ENCODE assay signal across 16 mouse cellular contexts in the genomic region with DNA sequence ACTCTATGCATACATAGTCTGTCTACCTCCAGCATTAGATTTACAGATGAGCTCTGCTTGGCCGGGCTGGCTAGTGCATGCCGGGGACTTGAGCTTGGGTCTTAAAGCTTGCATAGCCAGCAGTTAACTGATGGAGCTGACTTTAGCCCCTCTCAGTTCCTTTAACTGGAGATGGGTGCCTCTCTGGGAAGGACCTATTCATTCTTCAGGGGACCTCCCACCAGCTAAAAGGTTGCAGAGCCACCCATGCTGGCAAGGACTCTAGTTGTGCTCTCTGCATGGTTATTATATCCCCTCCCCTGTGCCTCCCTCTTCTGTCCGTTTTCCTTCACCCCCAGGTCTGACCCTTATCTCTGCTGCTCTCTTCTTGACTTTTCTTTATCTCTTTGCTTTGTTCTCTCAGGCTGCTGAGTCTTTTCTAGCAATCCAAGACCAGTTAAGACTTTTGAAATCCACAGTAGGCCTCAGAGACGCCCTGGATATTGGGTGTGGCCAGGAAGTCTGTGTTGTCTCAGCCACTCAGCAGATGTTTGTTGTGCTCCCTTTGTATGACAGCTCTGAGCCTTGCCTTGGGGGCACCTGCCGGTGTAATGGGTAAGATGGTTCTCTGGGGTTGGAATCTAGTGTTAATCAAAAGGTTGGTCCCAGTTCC. TPM values are rescaled to one million over a fixed set of nuclear protein-coding genes. Genes with fewer than 3 reads are reported as not detected.
DNase-seq lines count a peak whose midpoint lies in the region; ATAC-seq and TF ChIP-seq lines count a peak whose summit lies in the region.
"Had no signal": no experiment of that assay in that cellular context is flagged by ENCODE, and none has a peak within 500 bp of the region (broad histone marks: within the 10 kb centered on the region; RNA-seq: fewer than 3 reads in every experiment).

No protein-coding gene starts in this region.

- DNase-seq in thymus, postnatal 0 days (ENCODE audit: low spot score): peak; percentile 27
- DNase-seq in thymus, adult 18-20 months: no peak
- peak; percentile 82 for DNase-seq in MEL (ENCODE audit: low read depth, low spot score)
- DNase-seq in kidney, adult 11 months: no peak
- DNase-seq in gastrocnemius, adult 8-10 months (ENCODE audit: low spot score in 2 of 2): no peak
- DNase-seq: cerebellum, adult 11-12 months; heart, adult 2 months; heart, postnatal 36 days; kidney, postnatal 14 days; lung, postnatal 14 days; right cerebral cortex, adult 18-20 months had no signal

- no peaks in the 10 kb centered on the region for H3K9me3 ChIP-seq in MEL (replicated peaks; ENCODE audit: insufficient read depth, low read length)
- no peaks in the 10 kb centered on the region for H3K9me3 ChIP-seq in intestine, postnatal 0 days (ENCODE audit: control insufficient read depth)
- H3K9me3 ChIP-seq: embryonic facial prominence, embryonic 15.5 days; forebrain, embryonic 13.5 days had no signal

- ATAC-seq in intestine, postnatal 0 days: 0 out of 2 replicates have a peak, but pooled peaks have one; percentile 29
- ATAC-seq in megakaryocyte-erythroid progenitor cell, adult 5-6 weeks (replicated peaks; ENCODE audit: low FRiP score, low TSS enrichment, poor library complexity, severe bottlenecking): peak; percentile 62
- ATAC-seq: forebrain, embryonic 13.5 days; inflammation-experienced regulatory T-cells, adult 6 months had no signal

- peak overlapping the region; percentile 17; the same call in 1 of the 2 replicates for H3K4me2 ChIP-seq in intestine, postnatal 0 days (replicated peaks; ENCODE audit: low read depth)
- H3K4me2 ChIP-seq: embryonic facial prominence, embryonic 15.5 days had no signal

- peak overlapping the region; percentile 30 for H3K9ac ChIP-seq in MEL (ENCODE audit: control insufficient read depth, low read depth, low read length, poor library complexity, severe bottlenecking)
- no peak overlapping the region for H3K9ac ChIP-seq in intestine, postnatal 0 days (ENCODE audit: low read depth, low read length)
- H3K9ac ChIP-seq: embryonic facial prominence, embryonic 15.5 days; forebrain, embryonic 13.5 days had no signal

- peaks cover 0 to 22% of the 10 kb centered on the region in 2 experiments; a peak in 2 of 4 replicates for H3K36me3 ChIP-seq in MEL (ENCODE audit: control insufficient read depth in 1 of 2, insufficient read depth in 2 of 2, low read length in 2 of 2)
- peaks cover 12% of the 10 kb centered on the region for H3K36me3 ChIP-seq in intestine, postnatal 0 days (ENCODE audit: control insufficient read depth, insufficient read depth)

- 56% methylated on average over 5 of the region's 5 CpGs for WGBS in intestine, postnatal 0 days

- H3K79me2 ChIP-seq in MEL (ENCODE audit: control insufficient read depth, insufficient read depth, low read length, poor library complexity): peaks cover 23% of the 10 kb centered on the region

- H3K27ac ChIP-seq in MEL (ENCODE audit: control insufficient read depth, low read depth, low read length): peak overlapping the region; percentile 80
- H3K27ac ChIP-seq in intestine, postnatal 0 days (ENCODE audit: low read depth, low read length): 0 out of 2 replicates have a peak overlapping the region, but pooled peaks have one; percentile 7
- H3K27ac ChIP-seq: embryonic facial prominence, embryonic 15.5 days; forebrain, embryonic 13.5 days; heart, adult 2 months had no signal

- no peak for TF ChIP-seq CTCF in MEL (IDR thresholded peaks at IDR 0.05 in 2 of 3, conservative IDR thresholded peaks at IDR 0.05 in 1 of 3; ENCODE audit: control insufficient read depth in 1 of 3, insufficient read depth in 1 of 3, low read depth in 2 of 3, low read length in 3 of 3, poor library complexity in 1 of 3, severe bottlenecking in 1 of 3)
- TF ChIP-seq CTCF in intestine, postnatal 0 days (IDR thresholded peaks at IDR 0.05; ENCODE audit: low read depth): no peak

- TF ChIP-seq EP300 in MEL (IDR thresholded peaks at IDR 0.05; ENCODE audit: low read depth in 1 of 2, low read length in 2 of 2): peak; percentile 33 to 64; a peak in 3 of 4 replicates

- no peaks in the 10 kb centered on the region for H3K27me3 ChIP-seq in MEL (ENCODE audit: control insufficient read depth in 1 of 2, insufficient read depth in 2 of 2, low read length in 2 of 2)
- H3K27me3 ChIP-seq in intestine, postnatal 0 days (replicated peaks; ENCODE audit: control insufficient read depth, insufficient read depth, low read length): no peaks in the 10 kb centered on the region
- H3K27me3 ChIP-seq: embryonic facial prominence, embryonic 15.5 days; forebrain, embryonic 13.5 days had no signal

- peak in 1 of 2 experiments; percentile 54; a peak in 2 of 4 replicates for TF ChIP-seq POLR2A in MEL (IDR thresholded peaks at IDR 0.05; ENCODE audit: control insufficient read depth in 1 of 2, insufficient read depth in 1 of 2, low read depth in 1 of 2, low read length in 2 of 2, poor library complexity in 1 of 2)

- no peak for TF ChIP-seq RAD21 in MEL (IDR thresholded peaks at IDR 0.05; ENCODE audit: low read depth, low read length)

- peak overlapping the region; percentile 5 to 16 for H3K4me3 ChIP-seq in MEL (ENCODE audit: control insufficient read depth in 1 of 2, insufficient read depth in 1 of 2, low read depth in 2 of 2, low read length in 2 of 2)
- H3K4me3 ChIP-seq in intestine, postnatal 0 days (ENCODE audit: low read depth, low read length): no peak overlapping the region
- H3K4me3 ChIP-seq: embryonic facial prominence, embryonic 15.5 days; forebrain, embryonic 13.5 days; heart, adult 2 months had no signal

- H3K4me1 ChIP-seq in MEL (ENCODE audit: control insufficient read depth in 1 of 2, insufficient read depth in 2 of 2, low read length in 2 of 2): peaks cover 15 to 28% of the 10 kb centered on the region in 2 experiments
- peaks cover 11% of the 10 kb centered on the region for H3K4me1 ChIP-seq in intestine, postnatal 0 days (replicated peaks; ENCODE audit: control insufficient read depth, insufficient read depth, low read length)

TF ChIP-seq in MEL, 35 proteins besides CTCF, POLR2A, EP300 and RAD21:
- TF ChIP-seq GATA1 (IDR thresholded peaks at IDR 0.05; ENCODE audit: low read depth, low read length): peak; percentile 81
- no peak for TF ChIP-seq ELF1 (IDR thresholded peaks at IDR 0.05; ENCODE audit: low read depth, low read length)
- peak; percentile 51; the same call in 1 of the 2 replicates for TF ChIP-seq SIN3A (IDR thresholded peaks at IDR 0.05; ENCODE audit: low read length)
- peak; percentile 72; the same call in 1 of the 2 replicates for TF ChIP-seq ETS1 (IDR thresholded peaks at IDR 0.05; ENCODE audit: low read depth, low read length)
- TF ChIP-seq E2F4 (IDR thresholded peaks at IDR 0.05; ENCODE audit: borderline replicate concordance, low read depth, low read length): no peak
- TF ChIP-seq MEF2A (IDR thresholded peaks at IDR 0.05; ENCODE audit: extremely low read depth, insufficient replicate concordance, low read depth, low read length, poor library complexity, severe bottlenecking): no peak
- no peak for TF ChIP-seq UBTF (IDR thresholded peaks at IDR 0.05; ENCODE audit: borderline replicate concordance, insufficient read depth, low read depth, low read length)
- peak; percentile 40; the same call in 1 of the 2 replicates for TF ChIP-seq MXI1 (IDR thresholded peaks at IDR 0.05; ENCODE audit: low read depth, low read length)
- 0 out of 2 replicates have a peak, but pooled peaks have one; percentile 50 for TF ChIP-seq TBP (IDR thresholded peaks at IDR 0.05; ENCODE audit: low read depth, low read length)
- TF ChIP-seq MYB (IDR thresholded peaks at IDR 0.05; ENCODE audit: low read depth, low read length): 0 out of 2 replicates have a peak, but pooled peaks have one; percentile 11
- TF ChIP-seq TAL1 (IDR thresholded peaks at IDR 0.05; ENCODE audit: low read length): no peak
- TF ChIP-seq USF2 (IDR thresholded peaks at IDR 0.05; ENCODE audit: borderline replicate concordance in 1 of 2, insufficient read depth in 1 of 2, low read depth in 1 of 2, low read length in 2 of 2): no peak
- TF ChIP-seq MAX (IDR thresholded peaks at IDR 0.05; ENCODE audit: low read length): no peak
- no peak for TF ChIP-seq JUND (IDR thresholded peaks at IDR 0.05; ENCODE audit: low read depth, low read length)
- peak; percentile 54; the same call in 1 of the 2 replicates for TF ChIP-seq TCF12 (IDR thresholded peaks at IDR 0.05; ENCODE audit: low read depth, low read length)
- TF ChIP-seq HCFC1 (IDR thresholded peaks at IDR 0.05; ENCODE audit: low read depth, low read length): no peak
- TF ChIP-seq NELFE (IDR thresholded peaks at IDR 0.05; ENCODE audit: low read depth, low read length): 0 out of 2 replicates have a peak, but pooled peaks have one; percentile 6
- 0 out of 2 replicates have a peak, but pooled peaks have one; percentile 10 for TF ChIP-seq MAZ (IDR thresholded peaks at IDR 0.05; ENCODE audit: low read depth, low read length)
- 0 out of 2 replicates have a peak, but pooled peaks have one; percentile 16 for TF ChIP-seq MYC (IDR thresholded peaks at IDR 0.05; ENCODE audit: low read depth, low read length)
- no peak for TF ChIP-seq ZC3H11A (IDR thresholded peaks at IDR 0.05; ENCODE audit: low read depth, low read length)
- no peak for TF ChIP-seq POLR2AphosphoS2 (IDR thresholded peaks at IDR 0.05; ENCODE audit: low read length)

RNA-seq across cellular contexts. Expression of a gene that starts 2.7 kb away (rescaled TPM):
- polyA plus RNA-seq in thymus, postnatal 0 days (2015; fragmentation: Nextera tagmentation; extraction: Ambion mirVana): 18.2 and 18.9 TPM in 2 replicates
- 22.0 and 24.1 TPM in 2 replicates for total RNA-seq in MEL (2012; rRNA removed)
- polyA plus RNA-seq in MEL (2012; ENCODE audit: insufficient read depth in 1 of 2, insufficient read length in 2 of 2, low read depth in 1 of 2, low replicate concordance in 2 of 2, missing spikeins in 1 of 2): 10 to 100 TPM in 1 of 2 experiments, not detected in 1; 64.0 TPM
- 30.1 and 36.3 TPM in 2 replicates for polyA plus RNA-seq in intestine, postnatal 0 days (2015; fragmentation: Nextera tagmentation; extraction: Ambion mirVana)
- total RNA-seq in megakaryocyte-erythroid progenitor cell, adult 5-6 weeks (2014; fragmentation: Nextera tagmentation): 44.1 and 49.9 TPM in 2 replicates
- total RNA-seq in megakaryocyte-erythroid progenitor cell, adult 5-6 weeks (2017): 63.1 and 65.8 TPM in 2 replicates
- total RNA-seq in gastrocnemius, adult 8-10 months (2022): 1 to 10 TPM in 3 of 4 experiments, under 1 TPM in 1; 0.97 to 2.4 (median 1.4) TPM

Comparison
In these comparisons a context has a peak if more than half of its experiments do, and no peak if none do; other contexts are left out.
1. DNase-seq: peak in thymus, postnatal 0 days (single experiment) and MEL (single experiment); none in thymus, adult 18-20 months (0 of 2), kidney, adult 11 months (single experiment) and gastrocnemius, adult 8-10 months (0 of 2).